Mouse (Mus musculus) brain, embryonic 14.5 days (tissue): ENCODE measurements around the gene Cdc123.

Source experiments
- CTCF ChIP-seq: fragments of 200-500 bp; IDR thresholded peaks from 2 replicates; pipeline ENCODE4 v1.5.1; 2012; ENCODE audit warnings: inconsistent platforms, mild to moderate bottlenecking, moderate library complexity, borderline replicate concordance; ENCODE audit not compliant: insufficient read depth, insufficient read length; ENCODE audit errors: extremely low read depth
- POLR2A ChIP-seq: fragments of 200-500 bp; IDR thresholded peaks from 2 replicates; pipeline ENCODE4 v1.6.1; 2012; ENCODE audit warnings: mild to moderate bottlenecking, inconsistent platforms, borderline replicate concordance; ENCODE audit not compliant: poor library complexity, insufficient read depth, insufficient read length, severe bottlenecking; ENCODE audit errors: extremely low read depth

- no peak for TF ChIP-seq CTCF
- no peak for TF ChIP-seq POLR2A
Observed at GRCm38 (mm10) chr2:5801927-5802590, 42.9 kb downstream of the Cdc123 start.
